Mouse (Mus musculus) stomach, embryonic 15.5 days (tissue): Measurements from ENCODE around the gene Pik3ap1. TPM values are rescaled to one million over a fixed set of nuclear protein-coding genes. Genes with fewer than 3 reads are reported as not detected.
A peak's percentile ranks its signal among the peaks of the same experiment; 100 is the strongest.

ENCODE experiments used
- ATAC-seq: fragments of 200-750 bp; cut with Nextera tagmentation; 2 replicates; pipeline ENCODE4 v1.8.0; 2017; ENCODE audit warnings: low read depth, moderate number of reproducible peaks, moderate TSS enrichment; ENCODE audit not compliant: insufficient read depth, low FRiP score
- H3K27ac ChIP-seq: fragments of 300-500 bp; sonication (generic); 2 replicates; pipeline ENCODE4 v1.5.1; 2015; ENCODE audit warnings: mild to moderate bottlenecking, inconsistent platforms
- H3K27me3 ChIP-seq: fragments of 300-500 bp; sonication (generic); replicated peaks from 2 replicates; pipeline ENCODE4 v1.6.1; 2015; ENCODE audit warnings: inconsistent platforms
- H3K36me3 ChIP-seq: fragments of 300-500 bp; sonication (generic); 2 replicates; pipeline ENCODE4 v1.6.1; 2015; ENCODE audit warnings: inconsistent platforms
- H3K4me1 ChIP-seq: fragments of 300-500 bp; sonication (generic); 2 replicates; pipeline ENCODE4 v1.6.1; 2015; ENCODE audit warnings: inconsistent platforms
- H3K4me2 ChIP-seq: fragments of 300-500 bp; sonication (generic); 2 replicates; pipeline ENCODE4 v1.6.1; 2015; ENCODE audit warnings: mild to moderate bottlenecking, inconsistent platforms
- H3K4me3 ChIP-seq: fragments of 300-500 bp; sonication (generic); replicated peaks from 2 replicates; pipeline ENCODE4 v1.5.1; 2015; ENCODE audit warnings: inconsistent platforms
- H3K9ac ChIP-seq: fragments of 300-500 bp; sonication (generic); 2 replicates; pipeline ENCODE4 v1.6.1; 2015; ENCODE audit warnings: inconsistent platforms
- H3K9me3 ChIP-seq: fragments of 300-500 bp; sonication (generic); 2 replicates; pipeline ENCODE4 v1.6.1; 2016; ENCODE audit warnings: inconsistent platforms
- WGBS: fragments of 180-500 bp; shearing (Covaris S2); methylation state at CpG from one replicate; pipeline ENCODE4 v1.1.7; 2015; 5-methylcytosine and 5-hydroxymethylcytosine counted together
- polyA plus RNA-seq: library from polyadenylated mRNA; unstranded; fragments of >200 nt; fragmentation: Nextera tagmentation; extraction: Ambion mirVana; gene quantifications from 2 replicates; pipeline ENCODE4 v1.2.1, GENCODE M21; 2015

Gene Pik3ap1
- polyA plus RNA-seq, 1 experiment from 2014 or later: 10.5 TPM

- Histone ChIP-seq H3K4me3 (no peak overlapping the region), H3K4me1 (no peaks in the 10 kb centered on the region), H3K9ac (no peak overlapping the region), H3K27ac (no peak overlapping the region), H3K27me3 (no peaks in the 10 kb centered on the region), H3K4me2 (no peak overlapping the region), H3K9me3 (no peaks in the 10 kb centered on the region), H3K36me3 (no peaks in the 10 kb centered on the region)
- 82% methylated on average over 16 of the region's 16 CpGs for WGBS
- ATAC-seq: no peak
Measured at GRCm38 (mm10) chr19:41366192-41366853, 18.6 kb downstream of the Pik3ap1 start.

- Histone ChIP-seq H3K27ac (no peak overlapping the region), H3K4me3 (no peak overlapping the region), H3K4me1 (no peaks in the 10 kb centered on the region), H3K4me2 (no peak overlapping the region), H3K9ac (no peak overlapping the region), H3K36me3 (no peaks in the 10 kb centered on the region), H3K9me3 (no peaks in the 10 kb centered on the region), H3K27me3 (no peaks in the 10 kb centered on the region)
- 84% methylated on average over 5 of the region's 5 CpGs for WGBS
- no peak for ATAC-seq
Measured at GRCm38 (mm10) chr19:41365570-41365969, 19.3 kb downstream of the Pik3ap1 start.

- H3K4me2 ChIP-seq: no peak overlapping the region
- H3K27ac ChIP-seq: no peak overlapping the region
- H3K9ac ChIP-seq: no peak overlapping the region
- ATAC-seq: no peak
- WGBS: 74% methylated on average over 3 of the region's 3 CpGs
- H3K4me3 ChIP-seq: no peak overlapping the region
- H3K4me1 ChIP-seq: no peaks in the 10 kb centered on the region
- H3K27me3 ChIP-seq: no peaks in the 10 kb centered on the region
- H3K9me3 ChIP-seq: no peaks in the 10 kb centered on the region
- no peaks in the 10 kb centered on the region for H3K36me3 ChIP-seq
Measured at GRCm38 (mm10) chr19:41364509-41364908, 20.4 kb downstream of the Pik3ap1 start.

- Histone ChIP-seq H3K27me3 (no peaks in the 10 kb centered on the region), H3K9ac (no peak overlapping the region), H3K4me3 (no peak overlapping the region), H3K36me3 (no peaks in the 10 kb centered on the region), H3K4me1 (no peaks in the 10 kb centered on the region), H3K27ac (no peak overlapping the region), H3K9me3 (no peaks in the 10 kb centered on the region), H3K4me2 (no peak overlapping the region)
- no peak for ATAC-seq
- WGBS: 81% methylated on average over 2 of the region's 2 CpGs
Measured at GRCm38 (mm10) chr19:41362963-41363362, 21.9 kb downstream of the Pik3ap1 start.

- Histone ChIP-seq H3K4me2 (no peak overlapping the region), H3K27me3 (no peaks in the 10 kb centered on the region), H3K27ac (no peak overlapping the region), H3K9me3 (no peaks in the 10 kb centered on the region), H3K4me1 (no peaks in the 10 kb centered on the region), H3K36me3 (no peaks in the 10 kb centered on the region), H3K9ac (no peak overlapping the region), H3K4me3 (no peak overlapping the region)
- no peak for ATAC-seq
- WGBS: 18% methylated on average over 2 of the region's 2 CpGs
Measured at GRCm38 (mm10) chr19:41360459-41360858, 24.4 kb downstream of the Pik3ap1 start.

DNA sequence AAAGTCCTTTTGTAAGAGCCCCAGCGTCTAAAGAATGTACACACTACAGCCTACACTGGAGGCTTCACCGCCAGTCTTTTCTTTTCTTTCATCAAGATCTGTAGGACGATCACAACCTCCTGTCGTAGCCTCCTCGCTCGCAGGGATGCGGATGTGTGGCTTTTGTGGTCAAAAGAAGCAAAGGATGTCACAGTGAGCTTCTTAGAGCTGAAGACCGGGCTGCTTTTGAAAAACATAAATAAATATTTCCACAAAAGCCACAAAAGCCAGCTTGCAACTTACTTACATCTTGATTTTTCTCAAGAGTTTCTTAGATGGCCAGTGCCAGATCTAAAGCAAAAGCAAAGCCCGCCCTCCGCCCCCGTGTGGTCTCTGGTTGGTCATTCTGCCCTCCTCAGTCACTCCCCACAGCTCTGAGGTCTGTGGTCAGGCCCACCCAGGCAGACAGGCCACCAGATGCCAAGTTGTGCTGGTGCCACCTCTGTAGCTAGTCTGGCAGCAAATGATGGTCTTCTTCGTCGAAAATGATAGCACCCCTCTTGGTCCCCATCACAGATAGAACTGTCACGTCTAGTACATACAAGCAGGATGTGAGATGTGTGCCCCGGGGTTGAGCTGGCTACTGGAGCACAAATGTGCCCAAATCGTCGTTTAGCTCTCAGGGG, 30.5 kb downstream of the Pik3ap1 start:
- no peaks in the 10 kb centered on the region for H3K4me1 ChIP-seq

GRCm38 (mm10) chr19:41349624-41350023, 35.3 kb downstream of the Pik3ap1 start:
- H3K36me3 ChIP-seq: no peaks in the 10 kb centered on the region
- no peak for ATAC-seq
- no peak overlapping the region for H3K4me2 ChIP-seq
- no peaks in the 10 kb centered on the region for H3K4me1 ChIP-seq
- no peak overlapping the region for H3K9ac ChIP-seq
- H3K27ac ChIP-seq: no peak overlapping the region
- H3K27me3 ChIP-seq: no peaks in the 10 kb centered on the region
- 91% methylated on average over 3 of the region's 3 CpGs for WGBS
- no peak overlapping the region for H3K4me3 ChIP-seq
- no peaks in the 10 kb centered on the region for H3K9me3 ChIP-seq

More for the DNA sequence above, 30.5 kb downstream of the Pik3ap1 start:
- H3K9ac ChIP-seq: no peak overlapping the region
- no peak overlapping the region for H3K27ac ChIP-seq
- H3K4me3 ChIP-seq: no peak overlapping the region
- ATAC-seq: no peak
- WGBS: 81% methylated on average over 17 of the region's 17 CpGs
- H3K27me3 ChIP-seq: no peaks in the 10 kb centered on the region
- H3K4me2 ChIP-seq: no peak overlapping the region
- H3K36me3 ChIP-seq: no peaks in the 10 kb centered on the region
- no peaks in the 10 kb centered on the region for H3K9me3 ChIP-seq

GRCm38 (mm10) chr19:41348161-41348560, 36.7 kb downstream of the Pik3ap1 start:
- Histone ChIP-seq H3K4me2 (no peak overlapping the region), H3K9me3 (no peaks in the 10 kb centered on the region), H3K4me1 (no peaks in the 10 kb centered on the region), H3K27me3 (no peaks in the 10 kb centered on the region), H3K4me3 (no peak overlapping the region), H3K27ac (no peak overlapping the region), H3K36me3 (no peaks in the 10 kb centered on the region), H3K9ac (no peak overlapping the region)
- no peak for ATAC-seq
- 77% methylated on average over 3 of the region's 3 CpGs for WGBS

GRCm38 (mm10) chr19:41347326-41347725, 37.6 kb downstream of the Pik3ap1 start:
- H3K27ac ChIP-seq: no peak overlapping the region
- 62% methylated on average over 4 of the region's 4 CpGs for WGBS
- H3K9me3 ChIP-seq: no peaks in the 10 kb centered on the region
- no peak overlapping the region for H3K9ac ChIP-seq
- H3K4me2 ChIP-seq: no peak overlapping the region
- H3K4me3 ChIP-seq: no peak overlapping the region
- no peaks in the 10 kb centered on the region for H3K27me3 ChIP-seq
- no peaks in the 10 kb centered on the region for H3K4me1 ChIP-seq
- no peaks in the 10 kb centered on the region for H3K36me3 ChIP-seq
- no peak for ATAC-seq

GRCm38 (mm10) chr19:41346099-41346850, 38.6 kb downstream of the Pik3ap1 start:
- no peaks in the 10 kb centered on the region for H3K27me3 ChIP-seq
- H3K27ac ChIP-seq: no peak overlapping the region
- H3K9ac ChIP-seq: no peak overlapping the region
- H3K9me3 ChIP-seq: no peaks in the 10 kb centered on the region
- peak; percentile 24; the same call in 1 of the 2 replicates for ATAC-seq
- H3K4me2 ChIP-seq: no peak overlapping the region
- WGBS: 66% methylated on average over 11 of the region's 11 CpGs
- H3K4me1 ChIP-seq: no peaks in the 10 kb centered on the region
- H3K4me3 ChIP-seq: no peak overlapping the region
- H3K36me3 ChIP-seq: no peaks in the 10 kb centered on the region

- WGBS: 41% methylated on average over 11 of the region's 11 CpGs
- ATAC-seq: no peak
- H3K4me2 ChIP-seq: peak overlapping the region; percentile 24; the same call in 1 of the 2 replicates
Measured at GRCm38 (mm10) chr19:41345028-41345741, 39.7 kb downstream of the Pik3ap1 start.

More at GRCm38 (mm10) chr19:41345028-41345741, 39.7 kb downstream of the Pik3ap1 start:
- Histone ChIP-seq H3K4me3 (no peak overlapping the region), H3K36me3 (no peaks in the 10 kb centered on the region), H3K9ac (no peak overlapping the region), H3K27ac (peak overlapping the region; percentile 38; the same call in 1 of the 2 replicates), H3K9me3 (no peaks in the 10 kb centered on the region), H3K4me1 (no peaks in the 10 kb centered on the region), H3K27me3 (no peaks in the 10 kb centered on the region)
